Mouse (Mus musculus) stomach, postnatal 0 days (tissue): ENCODE data around the gene Ppil6. TPM values are rescaled to one million over a fixed set of nuclear protein-coding genes. Genes with fewer than 3 reads are reported as not detected.
A peak's percentile ranks its signal among the peaks of the same experiment; 100 is the strongest.

Experiments used
- ATAC-seq: fragments of 200-750 bp; cut with Nextera tagmentation; 2 replicates; pipeline ENCODE4 v1.8.0; 2017; ENCODE audit not compliant: low FRiP score, low TSS enrichment
- DNase-seq: peaks from one replicate; pipeline ENCODE4 v3.0.0-alpha.2; 2016; ENCODE audit warnings: low spot score
- H3K27ac ChIP-seq: fragments of 300-500 bp; sonication (generic); replicated peaks from 2 replicates; pipeline ENCODE4 v1.5.1; 2014; ENCODE audit warnings: mild to moderate bottlenecking, control low read depth
- H3K27me3 ChIP-seq: fragments of 300-500 bp; sonication (generic); 2 replicates; pipeline ENCODE4 v1.6.1; 2014; ENCODE audit warnings: low read length; ENCODE audit not compliant: control insufficient read depth, insufficient read depth
- H3K36me3 ChIP-seq: fragments of 300-500 bp; sonication (generic); 2 replicates; pipeline ENCODE4 v1.6.1; 2014; ENCODE audit warnings: low read length, mixed read lengths; ENCODE audit not compliant: control insufficient read depth, insufficient read depth
- H3K4me1 ChIP-seq: fragments of 300-500 bp; sonication (generic); replicated peaks from 2 replicates; pipeline ENCODE4 v1.6.1; 2014; ENCODE audit warnings: antibody characterized with exemption; ENCODE audit not compliant: control insufficient read depth, insufficient read depth
- H3K4me2 ChIP-seq: fragments of 300-500 bp; sonication (generic); replicated peaks from 2 replicates; pipeline ENCODE4 v1.6.1; 2014; ENCODE audit warnings: low read depth, mild to moderate bottlenecking, control low read depth, moderate library complexity
- H3K4me3 ChIP-seq: fragments of 300-500 bp; sonication (generic); 2 replicates; pipeline ENCODE4 v1.5.1; 2014; ENCODE audit warnings: low read depth, low read length, control low read depth
- H3K9ac ChIP-seq: fragments of 300-500 bp; sonication (generic); 2 replicates; pipeline ENCODE4 v1.6.1; 2014; ENCODE audit warnings: mild to moderate bottlenecking, low read length, control low read depth, mixed read lengths
- H3K9me3 ChIP-seq: fragments of 300-500 bp; sonication (generic); 2 replicates; pipeline ENCODE4 v1.6.1; 2016; ENCODE audit warnings: low read length; ENCODE audit not compliant: control insufficient read depth
- CTCF ChIP-seq: IDR thresholded peaks from 2 replicates; pipeline ENCODE4 v1.5.1; 2016; ENCODE audit warnings: antibody characterized with exemption, low read depth, mild to moderate bottlenecking, moderate library complexity
- EP300 ChIP-seq: optimal IDR thresholded peaks from 2 replicates; pipeline ENCODE3; 2016; ENCODE audit warnings: antibody characterized with exemption
- WGBS: fragments of 180-500 bp; shearing (Covaris S2); extraction: QIAGEN DNeasy Blood & Tissue Kit; methylation state at CpG from one replicate; pipeline ENCODE4 v1.1.7; 2014; 5-methylcytosine and 5-hydroxymethylcytosine counted together
- polyA plus RNA-seq: library from polyadenylated mRNA; unstranded; fragments of >200 nt; fragmentation: Nextera tagmentation; extraction: Ambion mirVana; gene quantifications from 2 replicates; pipeline ENCODE4 v1.2.1, GENCODE M21; 2015

The Ppil6 gene
- polyA plus RNA-seq, 1 experiment from 2014 or later = 2.5 TPM

DNA sequence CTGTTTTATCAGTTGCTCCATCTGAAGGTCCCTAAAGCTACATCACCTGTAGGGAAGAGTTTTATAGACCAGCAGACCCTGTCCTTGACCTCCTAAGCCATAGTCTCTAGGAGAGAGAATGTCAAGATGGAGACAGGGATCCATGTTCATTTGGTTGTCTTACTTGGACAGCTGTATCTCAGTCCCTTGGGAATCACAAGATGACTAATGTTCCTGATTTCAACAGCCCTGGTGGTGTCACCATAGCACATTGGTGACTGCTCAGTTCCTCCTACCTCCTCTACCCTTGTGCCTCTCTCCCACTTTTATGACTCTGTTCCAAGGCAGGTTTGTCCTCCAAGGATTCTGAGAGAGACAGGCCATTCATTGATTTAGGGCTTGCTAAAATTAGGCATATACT, 24.7 kb downstream of the Ppil6 start:
- no peak for TF ChIP-seq EP300
- TF ChIP-seq CTCF = no peak

DNA sequence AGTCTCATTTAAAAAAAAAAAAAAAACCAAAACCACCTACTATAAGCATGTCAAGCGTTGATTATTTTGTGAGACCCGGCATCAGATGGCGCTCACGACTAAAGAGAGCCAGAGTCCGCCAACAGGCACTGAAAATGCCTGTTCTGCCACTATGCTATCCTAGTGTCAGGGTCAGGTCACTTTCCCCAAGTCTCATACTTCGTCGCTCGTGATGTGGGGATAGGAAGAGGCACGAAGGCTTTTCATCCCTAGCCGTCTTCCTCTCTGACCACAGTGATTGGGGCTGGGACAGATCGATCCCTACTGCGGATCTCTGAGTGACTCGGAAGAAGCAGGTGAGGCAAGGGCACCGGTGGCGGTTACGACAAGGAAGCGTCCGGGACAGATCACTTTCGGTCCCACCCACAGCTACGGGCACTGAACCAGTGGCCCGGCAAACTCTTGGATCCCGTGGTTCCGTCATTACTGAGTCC, 28.3 kb downstream of the Ppil6 start:
- peak; percentile 73 for ATAC-seq
- WGBS = under 1% methylated on average over 23 of the region's 23 CpGs
- Histone ChIP-seq H3K9ac (peak overlapping the region; percentile 62), H3K4me3 (peak overlapping the region; percentile 92), H3K36me3 (no peaks in the 10 kb centered on the region), H3K27ac (peak overlapping the region; percentile 98), H3K27me3 (no peaks in the 10 kb centered on the region), H3K9me3 (no peaks in the 10 kb centered on the region), H3K4me2 (peak overlapping the region; percentile 65), H3K4me1 (no peaks in the 10 kb centered on the region)
- peak; percentile 82 for DNase-seq
- TF ChIP-seq EP300 (no peak), CTCF (peak; percentile 80)

More for the DNA sequence above, 24.7 kb downstream of the Ppil6 start:
- DNase-seq (no peak), ATAC-seq (no peak)
- no peak overlapping the region for H3K4me3 ChIP-seq
- H3K9ac ChIP-seq = no peak overlapping the region
- H3K36me3 ChIP-seq = no peaks in the 10 kb centered on the region
- no peaks in the 10 kb centered on the region for H3K27me3 ChIP-seq
- no peaks in the 10 kb centered on the region for H3K9me3 ChIP-seq
- H3K4me1 ChIP-seq = no peaks in the 10 kb centered on the region
- H3K4me2 ChIP-seq = no peak overlapping the region
- no peak overlapping the region for H3K27ac ChIP-seq

DNA sequence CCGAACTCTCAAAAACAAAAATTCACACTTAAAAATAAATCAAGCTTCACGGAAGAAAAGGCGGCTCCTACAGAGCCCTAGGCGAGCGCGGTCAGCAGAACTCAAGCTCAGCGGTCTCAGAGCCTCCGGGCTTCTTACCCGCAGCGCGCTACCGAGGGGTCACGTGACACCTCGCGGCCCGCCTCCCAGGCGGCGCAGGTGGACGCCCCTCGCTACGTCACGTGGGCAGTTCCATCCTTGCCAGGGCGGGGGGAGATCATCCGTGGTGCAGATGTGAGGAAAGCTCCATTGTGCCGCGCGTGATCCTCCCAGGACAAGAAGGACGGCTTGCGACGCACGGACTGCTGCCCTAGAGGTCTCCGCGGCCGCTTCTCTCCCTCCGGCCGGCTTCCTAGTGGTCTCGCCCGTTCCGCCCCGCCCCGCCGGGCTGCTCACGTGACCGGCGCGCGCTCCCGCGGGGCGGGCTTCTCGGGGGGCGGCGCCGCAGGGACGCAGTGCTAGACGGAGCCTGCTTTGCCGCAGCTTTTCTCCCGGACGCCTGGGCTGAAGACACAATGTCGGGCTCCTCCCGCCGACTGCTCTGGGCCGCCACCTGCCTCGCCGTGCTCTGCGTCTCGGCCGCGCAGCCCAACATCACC, 28.9 kb downstream of the Ppil6 start, which contains the start of gene Cd164:
TSS of gene Cd164 (plus strand) at position 434 of the 638 bp plus-strand sequence.
- DNase-seq (peak; percentile 94), ATAC-seq (peak; percentile 94)
- peak within 1 kb of the TSS; percentile 96 for H3K9ac ChIP-seq
- H3K27ac ChIP-seq = peak within 1 kb of the TSS; percentile 98
- no peaks in the 10 kb centered on the region for H3K36me3 ChIP-seq
- peak within 1 kb of the TSS; percentile 92 for H3K4me3 ChIP-seq
- no peaks in the 10 kb centered on the region for H3K9me3 ChIP-seq
- peak; percentile 6; the same call in 1 of the 2 replicates for TF ChIP-seq CTCF
- TF ChIP-seq EP300 = peak; percentile 63
- WGBS = under 1% methylated on average over 63 of the region's 69 CpGs
- H3K27me3 ChIP-seq = no peaks in the 10 kb centered on the region
- peak within 1 kb of the TSS; percentile 65 for H3K4me2 ChIP-seq
- H3K4me1 ChIP-seq = no peaks in the 10 kb centered on the region

GRCm38 (mm10) chr10:41519640-41520409, 29.6 kb downstream of the Ppil6 start:
- peak overlapping the region; percentile 65 for H3K4me2 ChIP-seq
- peak; percentile 53 for ATAC-seq
- no peaks in the 10 kb centered on the region for H3K4me1 ChIP-seq
- peak overlapping the region; percentile 96 for H3K9ac ChIP-seq
- peak overlapping the region; percentile 98 for H3K27ac ChIP-seq
- no peaks in the 10 kb centered on the region for H3K9me3 ChIP-seq
- H3K4me3 ChIP-seq = peak overlapping the region; percentile 92
- TF ChIP-seq EP300 = no peak
- TF ChIP-seq CTCF = no peak
- no peaks in the 10 kb centered on the region for H3K27me3 ChIP-seq
- under 1% methylated on average over 55 of the region's 65 CpGs for WGBS
- DNase-seq = peak; percentile 71
- no peaks in the 10 kb centered on the region for H3K36me3 ChIP-seq

GRCm38 (mm10) chr10:41520410-41520673, 30.1 kb downstream of the Ppil6 start:
- Histone ChIP-seq H3K9me3 (no peaks in the 10 kb centered on the region), H3K27me3 (no peaks in the 10 kb centered on the region), H3K9ac (peak overlapping the region; percentile 96), H3K4me2 (peak overlapping the region; percentile 65), H3K36me3 (0 out of 2 replicates have a peak, but pooled peaks cover 2% of the 10 kb centered on the region), H3K27ac (peak overlapping the region; percentile 98; the same call in 1 of the 2 replicates), H3K4me1 (no peaks in the 10 kb centered on the region), H3K4me3 (peak overlapping the region; percentile 92)
- 2% methylated on average over 5 of the region's 5 CpGs for WGBS
- ATAC-seq (no peak), DNase-seq (no peak)
- TF ChIP-seq CTCF (no peak), EP300 (no peak)

- 27% methylated on average over 3 of the region's 3 CpGs for WGBS
- no peaks in the 10 kb centered on the region for H3K27me3 ChIP-seq
- no peaks in the 10 kb centered on the region for H3K4me1 ChIP-seq
- DNase-seq (no peak), ATAC-seq (no peak)
- TF ChIP-seq EP300 = no peak
- TF ChIP-seq CTCF = no peak
- H3K9me3 ChIP-seq = no peaks in the 10 kb centered on the region
- no peak overlapping the region for H3K4me2 ChIP-seq
- no peak overlapping the region for H3K4me3 ChIP-seq
- no peak overlapping the region for H3K9ac ChIP-seq
- H3K36me3 ChIP-seq = peaks cover 7% of the 10 kb centered on the region; the same call in 1 of the 2 replicates
- H3K27ac ChIP-seq = no peak overlapping the region
Measured at GRCm38 (mm10) chr10:41523386-41523785, 33.1 kb downstream of the Ppil6 start.
